Mouse (Mus musculus) MEL (cell line): Measurements from ENCODE around the gene Hcfc1r1.

Experiments
- CTCF ChIP-seq, 3 experiments: IDR thresholded peaks in 2 of 3; conservative IDR thresholded peaks in 1 of 3; 2 replicates each; pipeline ENCODE4 v1.5.1; 2011 to 2012; ENCODE audit warnings: low read length in 3 of 3, low read depth in 2 of 3, mild to moderate bottlenecking in 2 of 3, improper control_type of control experiment in 1 of 3, inconsistent platforms in 1 of 3, mixed read lengths in 1 of 3, moderate library complexity in 1 of 3; ENCODE audit not compliant: control insufficient read depth in 1 of 3, insufficient read depth in 1 of 3, poor library complexity in 1 of 3, severe bottlenecking in 1 of 3
- E2F4 ChIP-seq: IDR thresholded peaks from 2 replicates; pipeline ENCODE4 v1.6.1; 2011; ENCODE audit warnings: low read depth, low read length, improper control_type of control experiment, borderline replicate concordance
- ELF1 ChIP-seq: IDR thresholded peaks from 2 replicates; pipeline ENCODE4 v1.6.1; 2014; ENCODE audit warnings: low read depth, mild to moderate bottlenecking, inconsistent platforms, low read length, improper control_type of control experiment, moderate library complexity
- GATA1 ChIP-seq: IDR thresholded peaks from 2 replicates; pipeline ENCODE4 v1.6.1; 2011; ENCODE audit warnings: low read depth, low read length, improper control_type of control experiment
- HCFC1 ChIP-seq: IDR thresholded peaks from 2 replicates; pipeline ENCODE4 v1.6.1; 2012; ENCODE audit warnings: low read depth, mild to moderate bottlenecking, inconsistent platforms, low read length, improper control_type of control experiment, moderate library complexity
- JUND ChIP-seq: IDR thresholded peaks from 2 replicates; pipeline ENCODE4 v1.6.1; 2011; ENCODE audit warnings: low read depth, mild to moderate bottlenecking, improper control_type of control experiment, low read length
- NRF1 ChIP-seq: IDR thresholded peaks from 2 replicates; pipeline ENCODE4 v1.6.1; 2014; ENCODE audit warnings: low read depth, mild to moderate bottlenecking, inconsistent platforms, low read length, improper control_type of control experiment, moderate library complexity; ENCODE audit not compliant: poor library complexity, insufficient read depth, severe bottlenecking
- RAD21 ChIP-seq: IDR thresholded peaks from 2 replicates; pipeline ENCODE4 v1.6.1; 2011; ENCODE audit warnings: mild to moderate bottlenecking, low read depth, low read length, improper control_type of control experiment
- TCF12 ChIP-seq: IDR thresholded peaks from 2 replicates; pipeline ENCODE4 v1.6.1; 2014; ENCODE audit warnings: low read depth, mild to moderate bottlenecking, inconsistent platforms, low read length, improper control_type of control experiment, moderate library complexity
- ZC3H11A ChIP-seq: IDR thresholded peaks from 2 replicates; pipeline ENCODE4 v1.6.1; 2012; ENCODE audit warnings: low read depth, mild to moderate bottlenecking, inconsistent platforms, low read length, improper control_type of control experiment

- TF ChIP-seq ELF1 (no peak), CTCF (IDR thresholded peaks at IDR 0.05 in 2 of 3, conservative IDR thresholded peaks at IDR 0.05 in 1 of 3; ENCODE audit: control insufficient read depth in 1 of 3, insufficient read depth in 1 of 3, low read depth in 2 of 3, low read length in 3 of 3, poor library complexity in 1 of 3, severe bottlenecking in 1 of 3) (no peak), RAD21 (no peak), E2F4 (no peak), HCFC1 (no peak), ZC3H11A (no peak), TCF12 (no peak), NRF1 (no peak), JUND (no peak), GATA1 (no peak)
Measured at GRCm38 (mm10) chr17:23645894-23646293, 27.5 kb upstream of the Hcfc1r1 start.
